Mouse (Mus musculus): ENCODE results near the gene Olfr44. TPM values are rescaled to one million over a fixed set of nuclear protein-coding genes. Genes with fewer than 3 reads are reported as not detected.

The Olfr44 gene
- not detected for polyA plus RNA-seq (2017; shearing (Covaris generic))

GRCm38 (mm10) chr9:39493895-39494294, at the start of gene Olfr44:
TSS of gene Olfr44 (minus strand) at chr9:39493995.
- ATAC-seq, result no peak

GRCm38 (mm10) chr9:39523616-39524285, 30.0 kb upstream of the Olfr44 start:
- ATAC-seq, result no peak

- no peak for ATAC-seq
Observed at GRCm38 (mm10) chr9:39518595-39518994, 24.8 kb upstream of the Olfr44 start.

- ATAC-seq, result no peak
Observed at GRCm38 (mm10) chr9:39515531-39515930, 21.7 kb upstream of the Olfr44 start, which contains the start of gene Olfr957. TSS of gene Olfr957 (minus strand) at chr9:39515809.

- ATAC-seq, result no peak
Observed at GRCm38 (mm10) chr9:39509412-39509811, 15.6 kb upstream of the Olfr44 start.

GRCm38 (mm10) chr9:39508998-39509397, 15.2 kb upstream of the Olfr44 start:
- ATAC-seq, result no peak

- ATAC-seq, result no peak
Observed at GRCm38 (mm10) chr9:39471844-39472243, 22.0 kb downstream of the Olfr44 start, which contains the start of gene Olfr955. TSS of gene Olfr955 (minus strand) at chr9:39471944.

GRCm38 (mm10) chr9:39456401-39456800, 37.4 kb downstream of the Olfr44 start, which contains the start of gene Olfr954:
TSS of gene Olfr954 (plus strand) at chr9:39456701.
- ATAC-seq, result no peak

Other genes with a start within 250 kb of the Olfr44 start
- gene Olfr1537, start 244.0 kb downstream of the Olfr44 start, polyA plus RNA-seq (2017; shearing (Covaris generic)), result not detected
- not detected for gene Olfr945, start 217.2 kb downstream of the Olfr44 start, polyA plus RNA-seq (2017; shearing (Covaris generic))
- not detected for gene Olfr948, start 167.9 kb downstream of the Olfr44 start, polyA plus RNA-seq (2017; shearing (Covaris generic))
- not detected for gene Olfr951, start 106.6 kb downstream of the Olfr44 start, polyA plus RNA-seq (2017; shearing (Covaris generic))
- not detected for gene Olfr952, start 66.8 kb downstream of the Olfr44 start, polyA plus RNA-seq (2017; shearing (Covaris generic))
- gene Olfr954, start 37.3 kb downstream of the Olfr44 start, polyA plus RNA-seq (2017; shearing (Covaris generic)), result not detected
- gene Olfr955, start 22.1 kb downstream of the Olfr44 start, polyA plus RNA-seq (2017; shearing (Covaris generic)), result not detected
- gene Olfr957, start 21.8 kb upstream of the Olfr44 start, polyA plus RNA-seq (2017; shearing (Covaris generic)), result not detected
- gene Olfr958, start 60.1 kb upstream of the Olfr44 start, polyA plus RNA-seq (2017; shearing (Covaris generic)), result not detected
- gene Olfr959, start 81.6 kb upstream of the Olfr44 start, polyA plus RNA-seq (2017; shearing (Covaris generic)), result not detected
- gene AW551984, start 110.4 kb upstream of the Olfr44 start, polyA plus RNA-seq (2017; shearing (Covaris generic)), result not detected
- gene Olfr148, start 116.7 kb upstream of the Olfr44 start, polyA plus RNA-seq (2017; shearing (Covaris generic)), result not detected
- gene Olfr960, start 127.4 kb upstream of the Olfr44 start, polyA plus RNA-seq (2017; shearing (Covaris generic)), result not detected
- gene Olfr961, start 151.1 kb upstream of the Olfr44 start, polyA plus RNA-seq (2017; shearing (Covaris generic)), result not detected
- not detected for gene Olfr963, start 173.2 kb upstream of the Olfr44 start, polyA plus RNA-seq (2017; shearing (Covaris generic))
- not detected for gene Olfr149, start 213.1 kb upstream of the Olfr44 start, polyA plus RNA-seq (2017; shearing (Covaris generic))
- gene Olfr965, start 217.4 kb upstream of the Olfr44 start, polyA plus RNA-seq (2017; shearing (Covaris generic)), result not detected
- under 1 TPM in 1 of 2 experiments, not detected in 1; 0.35 TPM for gene Olfr150, start 237.0 kb upstream of the Olfr44 start, polyA plus RNA-seq (2017; shearing (Covaris generic))